Mouse (Mus musculus) limb, embryonic 12.5 days (tissue): ENCODE measurements around the gene Fscn1. TPM values are rescaled to one million over a fixed set of nuclear protein-coding genes. Genes with fewer than 3 reads are reported as not detected.
A peak's percentile ranks its signal among the peaks of the same experiment; 100 is the strongest.

Experiments
- ATAC-seq: fragments of 200-750 bp; cut with Nextera tagmentation; 2 replicates; pipeline ENCODE4 v1.8.0; 2017; ENCODE audit warnings: low read depth, moderate TSS enrichment; ENCODE audit not compliant: insufficient number of reproducible peaks, insufficient read depth, low FRiP score, low TSS enrichment
- H3K27ac ChIP-seq: fragments of 300-500 bp; sonication (generic); 2 replicates; pipeline ENCODE4 v1.5.1; 2016; ENCODE audit warnings: mild to moderate bottlenecking, moderate library complexity
- H3K27me3 ChIP-seq: fragments of 300-500 bp; sonication (generic); 2 replicates; pipeline ENCODE4 v1.6.1; 2016; ENCODE audit warnings: mild to moderate bottlenecking, moderate library complexity
- H3K36me3 ChIP-seq: fragments of 300-500 bp; sonication (generic); 2 replicates; pipeline ENCODE4 v1.6.1; 2016; ENCODE audit warnings: mild to moderate bottlenecking, moderate library complexity
- H3K4me1 ChIP-seq: fragments of 300-500 bp; sonication (generic); replicated peaks from 2 replicates; pipeline ENCODE4 v1.6.1; 2016
- H3K4me2 ChIP-seq: fragments of 300-500 bp; sonication (generic); 2 replicates; pipeline ENCODE4 v1.6.1; 2016; ENCODE audit warnings: mild to moderate bottlenecking, moderate library complexity
- H3K4me3 ChIP-seq: fragments of 300-500 bp; sonication (generic); replicated peaks from 2 replicates; pipeline ENCODE4 v1.5.1; 2016; ENCODE audit warnings: mild to moderate bottlenecking
- H3K9ac ChIP-seq: fragments of 300-500 bp; sonication (generic); replicated peaks from 2 replicates; pipeline ENCODE4 v1.6.1; 2016; ENCODE audit warnings: mild to moderate bottlenecking, moderate library complexity
- H3K9me3 ChIP-seq: fragments of 300-500 bp; sonication (generic); 2 replicates; pipeline ENCODE4 v1.6.1; 2016; ENCODE audit warnings: mild to moderate bottlenecking, moderate library complexity
- WGBS: fragments of 180-500 bp; shearing (Covaris S2); methylation state at CpG from one replicate; pipeline ENCODE4 v1.1.7; 2016; 5-methylcytosine and 5-hydroxymethylcytosine counted together
- polyA plus RNA-seq: library from polyadenylated mRNA; unstranded; fragments of >200 nt; fragmentation: Nextera tagmentation; extraction: Ambion mirVana; gene quantifications from 2 replicates; pipeline ENCODE4 v1.2.1, GENCODE M21; 2016

Gene Fscn1
- polyA plus RNA-seq, 1 experiment from 2014 or later: 576 TPM

GRCm38 (mm10) chr5:142936336-142936719, 23.8 kb upstream of the Fscn1 start:
- Histone ChIP-seq H3K4me1 (peaks cover 13% of the 10 kb centered on the region; the same call in 1 of the 2 replicates), H3K36me3 (no peaks in the 10 kb centered on the region), H3K9ac (no peak overlapping the region; the same call in 1 of the 2 replicates), H3K27ac (no peak overlapping the region; the same call in 1 of the 2 replicates), H3K27me3 (no peaks in the 10 kb centered on the region), H3K4me3 (peak overlapping the region; percentile 24; the same call in 1 of the 2 replicates), H3K4me2 (peak overlapping the region; percentile 52), H3K9me3 (peaks cover 9% of the 10 kb centered on the region; the same call in 1 of the 2 replicates)
- WGBS: 3% methylated on average over 17 of the region's 17 CpGs
- ATAC-seq: peak; percentile 33; the same call in 1 of the 2 replicates

GRCm38 (mm10) chr5:142937956-142938727, 22.0 kb upstream of the Fscn1 start:
- peak overlapping the region; percentile 32 for H3K4me2 ChIP-seq
- no peaks in the 10 kb centered on the region for H3K27me3 ChIP-seq
- 31% methylated on average over 19 of the region's 19 CpGs for WGBS
- ATAC-seq: peak; percentile 37; the same call in 1 of the 2 replicates
- no peaks in the 10 kb centered on the region for H3K36me3 ChIP-seq
- H3K9ac ChIP-seq: no peak overlapping the region
- H3K27ac ChIP-seq: peak overlapping the region; percentile 62; the same call in 1 of the 2 replicates
- peaks cover 9% of the 10 kb centered on the region; the same call in 1 of the 2 replicates for H3K9me3 ChIP-seq
- peaks cover 5% of the 10 kb centered on the region; the same call in 1 of the 2 replicates for H3K4me1 ChIP-seq
- H3K4me3 ChIP-seq: no peak overlapping the region

GRCm38 (mm10) chr5:142940393-142940792, 19.8 kb upstream of the Fscn1 start:
- H3K4me2 ChIP-seq: no peak overlapping the region
- no peaks in the 10 kb centered on the region for H3K27me3 ChIP-seq
- no peak overlapping the region for H3K27ac ChIP-seq
- no peak overlapping the region for H3K4me3 ChIP-seq
- no peaks in the 10 kb centered on the region for H3K36me3 ChIP-seq
- peaks cover 5% of the 10 kb centered on the region; the same call in 1 of the 2 replicates for H3K4me1 ChIP-seq
- H3K9ac ChIP-seq: no peak overlapping the region
- peaks cover 9% of the 10 kb centered on the region; the same call in 1 of the 2 replicates for H3K9me3 ChIP-seq
- no peak for ATAC-seq
- 56% methylated on average over 2 of the region's 2 CpGs for WGBS

GRCm38 (mm10) chr5:142944979-142945682, 15.0 kb upstream of the Fscn1 start:
- no peak overlapping the region for H3K9ac ChIP-seq
- H3K36me3 ChIP-seq: no peaks in the 10 kb centered on the region
- whole genome bisulfite sequencing: 55% methylated on average over 8 of the region's 8 CpGs
- H3K4me3 ChIP-seq: no peak overlapping the region
- no peak overlapping the region for H3K4me2 ChIP-seq
- H3K9me3 ChIP-seq: peaks cover 9% of the 10 kb centered on the region; the same call in 1 of the 2 replicates
- H3K4me1 ChIP-seq: no peaks in the 10 kb centered on the region
- H3K27ac ChIP-seq: peak overlapping the region; percentile 62; the same call in 1 of the 2 replicates
- no peaks in the 10 kb centered on the region for H3K27me3 ChIP-seq
- no peak; the same call in 1 of the 2 replicates for ATAC-seq

- 83% methylated on average over 7 of the region's 7 CpGs for WGBS
These were observed 12.7 kb upstream of the Fscn1 start for GRCm38 (mm10) chr5:142947460-142947859.

GRCm38 (mm10) chr5:142949580-142949979, 10.6 kb upstream of the Fscn1 start:
- Histone ChIP-seq H3K27ac (no peak overlapping the region), H3K4me3 (no peak overlapping the region), H3K4me1 (no peaks in the 10 kb centered on the region), H3K27me3 (no peaks in the 10 kb centered on the region), H3K9me3 (no peaks in the 10 kb centered on the region), H3K36me3 (no peaks in the 10 kb centered on the region), H3K9ac (no peak overlapping the region), H3K4me2 (no peak overlapping the region)
- ATAC-seq: no peak
- WGBS: 36% methylated on average over 6 of the region's 6 CpGs

More at GRCm38 (mm10) chr5:142947460-142947859, 12.7 kb upstream of the Fscn1 start:
- Histone ChIP-seq H3K4me3 (no peak overlapping the region), H3K27ac (no peak overlapping the region), H3K36me3 (no peaks in the 10 kb centered on the region), H3K9me3 (no peaks in the 10 kb centered on the region), H3K9ac (no peak overlapping the region), H3K4me1 (no peaks in the 10 kb centered on the region), H3K27me3 (no peaks in the 10 kb centered on the region), H3K4me2 (no peak overlapping the region)
- no peak for ATAC-seq

GRCm38 (mm10) chr5:142950405-142950804, 9.7 kb upstream of the Fscn1 start:
- no peak overlapping the region for H3K4me2 ChIP-seq
- H3K27ac ChIP-seq: no peak overlapping the region
- no peaks in the 10 kb centered on the region for H3K27me3 ChIP-seq
- H3K9me3 ChIP-seq: no peaks in the 10 kb centered on the region
- no peak overlapping the region for H3K4me3 ChIP-seq
- no peaks in the 10 kb centered on the region for H3K36me3 ChIP-seq
- no peak for ATAC-seq
- no peak overlapping the region for H3K9ac ChIP-seq
- WGBS: 87% methylated on average over 6 of the region's 6 CpGs
- H3K4me1 ChIP-seq: no peaks in the 10 kb centered on the region

GRCm38 (mm10) chr5:142953641-142954040, 6.5 kb upstream of the Fscn1 start:
- no peak for ATAC-seq
- no peak overlapping the region for H3K4me3 ChIP-seq
- H3K9ac ChIP-seq: no peak overlapping the region
- peak overlapping the region; percentile 8; the same call in 1 of the 2 replicates for H3K27ac ChIP-seq
- WGBS: 75% methylated on average over 3 of the region's 3 CpGs
- H3K4me1 ChIP-seq: no peaks in the 10 kb centered on the region
- no peaks in the 10 kb centered on the region for H3K27me3 ChIP-seq
- no peak overlapping the region for H3K4me2 ChIP-seq
- H3K9me3 ChIP-seq: no peaks in the 10 kb centered on the region
- no peaks in the 10 kb centered on the region for H3K36me3 ChIP-seq

- Histone ChIP-seq H3K4me2 (no peak overlapping the region), H3K9me3 (no peaks in the 10 kb centered on the region), H3K9ac (no peak overlapping the region), H3K27me3 (no peaks in the 10 kb centered on the region), H3K27ac (no peak overlapping the region), H3K4me3 (no peak overlapping the region), H3K4me1 (peaks cover 7% of the 10 kb centered on the region), H3K36me3 (no peaks in the 10 kb centered on the region)
- 65% methylated on average over 6 of the region's 6 CpGs for WGBS
- ATAC-seq: no peak
These were observed 3.0 kb upstream of the Fscn1 start for GRCm38 (mm10) chr5:142956956-142957703.

- ATAC-seq: no peak
- Histone ChIP-seq H3K9me3 (no peaks in the 10 kb centered on the region), H3K9ac (no peak overlapping the region), H3K27ac (no peak overlapping the region), H3K4me2 (no peak overlapping the region), H3K4me1 (peaks cover 12% of the 10 kb centered on the region), H3K27me3 (no peaks in the 10 kb centered on the region), H3K4me3 (no peak overlapping the region), H3K36me3 (no peaks in the 10 kb centered on the region)
- 89% methylated on average over 14 of the region's 14 CpGs for WGBS
These were observed 1.7 kb upstream of the Fscn1 start for GRCm38 (mm10) chr5:142958464-142958863.

GRCm38 (mm10) chr5:142959156-142959555, 987 bp upstream of the Fscn1 start:
- H3K36me3 ChIP-seq: peaks cover 5% of the 10 kb centered on the region
- H3K4me2 ChIP-seq: no peak overlapping the region
- H3K27ac ChIP-seq: no peak overlapping the region
- H3K4me1 ChIP-seq: peaks cover 18% of the 10 kb centered on the region
- ATAC-seq: no peak
- H3K4me3 ChIP-seq: no peak overlapping the region
- 55% methylated on average over 4 of the region's 4 CpGs for WGBS
- no peak overlapping the region for H3K9ac ChIP-seq
- no peaks in the 10 kb centered on the region for H3K9me3 ChIP-seq
- no peaks in the 10 kb centered on the region for H3K27me3 ChIP-seq
